In the genomic region with DNA sequence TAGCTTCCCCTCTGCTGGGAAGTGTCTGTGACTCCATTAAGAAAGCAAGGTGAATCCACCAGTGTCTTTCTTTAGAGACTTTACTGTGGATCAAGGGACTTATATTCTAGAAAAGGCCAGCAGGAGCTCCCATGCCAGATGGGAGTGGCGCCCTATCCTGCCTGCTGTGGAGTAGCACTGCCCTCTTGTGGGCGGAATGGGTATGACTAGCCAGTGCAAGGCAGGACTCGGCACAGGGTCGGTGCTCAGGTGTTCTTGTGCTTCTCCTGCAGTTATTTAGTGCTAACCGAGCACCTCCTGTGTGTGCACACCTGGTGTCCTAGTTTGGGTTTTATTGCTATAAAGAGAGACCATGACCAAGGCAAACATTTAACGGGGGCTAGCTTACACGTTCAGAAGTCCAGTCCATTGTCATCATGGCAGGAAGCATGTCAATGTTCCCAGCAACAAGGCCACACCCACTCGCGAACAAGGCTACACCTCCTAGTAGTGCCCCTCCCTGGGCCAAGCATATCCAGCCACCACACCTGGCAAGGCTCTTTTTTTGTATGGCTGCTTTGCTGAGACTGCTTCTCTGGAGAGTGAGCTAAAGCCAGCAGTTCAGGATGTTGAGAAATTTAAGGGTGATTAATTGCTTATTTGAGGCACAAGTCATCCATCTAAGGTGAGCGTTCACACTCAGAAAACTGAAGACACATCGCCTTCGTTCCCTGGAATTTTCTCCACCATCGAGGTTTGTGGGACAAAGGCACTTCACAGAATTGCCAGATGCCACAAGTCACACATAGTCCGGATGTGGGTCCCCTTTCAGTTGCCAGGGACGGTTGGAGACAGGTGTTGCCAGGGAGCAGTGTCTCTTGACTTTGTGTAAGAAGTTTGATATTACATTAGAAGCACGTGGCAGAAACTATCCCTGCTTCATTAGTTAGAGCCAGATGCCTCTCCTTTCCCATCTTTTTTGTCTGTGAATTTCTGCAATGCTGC, we compare ENCODE assay signal across 8 mouse cellular contexts. TPM values are rescaled to one million over a fixed set of nuclear protein-coding genes. Genes with fewer than 3 reads are reported as not detected.
DNase-seq lines count a peak whose midpoint lies in the region; ATAC-seq lines count a peak whose summit lies in the region.

No protein-coding gene starts in this region.

- ATAC-seq in CD4-positive, CD25-positive, alpha-beta regulatory T cell, adult 4 months, result peak; percentile 56
- no peak for ATAC-seq in heart, embryonic 15.5 days (replicated peaks; ENCODE audit: insufficient number of reproducible peaks, insufficient read depth, low FRiP score, low read depth)
- no peak for ATAC-seq in liver, embryonic 12.5 days
- peak; percentile 54; the same call in 1 of the 2 replicates for ATAC-seq in stomach, embryonic 15.5 days (ENCODE audit: insufficient read depth, low FRiP score, low read depth)

- H3K9ac ChIP-seq in heart, embryonic 15.5 days, result no peak overlapping the region
- H3K9ac ChIP-seq in liver, embryonic 12.5 days, result no peak overlapping the region
- H3K9ac ChIP-seq in stomach, embryonic 15.5 days, result no peak overlapping the region

- H3K4me1 ChIP-seq in forebrain, embryonic 10.5 days, result peaks cover 28% of the 10 kb centered on the region
- H3K4me1 ChIP-seq in heart, embryonic 15.5 days (replicated peaks), result 0 out of 2 replicates have a peak, but pooled peaks cover 7% of the 10 kb centered on the region
- peaks cover 14% of the 10 kb centered on the region for H3K4me1 ChIP-seq in liver, embryonic 12.5 days
- 0 out of 2 replicates have a peak, but pooled peaks cover 4% of the 10 kb centered on the region for H3K4me1 ChIP-seq in stomach, embryonic 15.5 days

- H3K27ac ChIP-seq in forebrain, embryonic 10.5 days, result no peak overlapping the region
- no peak overlapping the region for H3K27ac ChIP-seq in heart, embryonic 15.5 days
- H3K27ac ChIP-seq in liver, embryonic 12.5 days, result no peak overlapping the region
- no peak overlapping the region for H3K27ac ChIP-seq in stomach, embryonic 15.5 days

- peak overlapping the region; percentile 41; the same call in 1 of the 2 replicates for H3K4me2 ChIP-seq in heart, embryonic 15.5 days
- H3K4me2 ChIP-seq in liver, embryonic 12.5 days, result peak overlapping the region; percentile 16; the same call in 1 of the 2 replicates
- peak overlapping the region; percentile 45 for H3K4me2 ChIP-seq in stomach, embryonic 15.5 days

- H3K27me3 ChIP-seq in forebrain, embryonic 10.5 days (ENCODE audit: poor library complexity, severe bottlenecking), result peaks cover 20% of the 10 kb centered on the region
- 0 out of 2 replicates have a peak, but pooled peaks cover 3% of the 10 kb centered on the region for H3K27me3 ChIP-seq in heart, embryonic 15.5 days
- H3K27me3 ChIP-seq in liver, embryonic 12.5 days (replicated peaks), result no peaks in the 10 kb centered on the region
- H3K27me3 ChIP-seq in stomach, embryonic 15.5 days (replicated peaks), result no peaks in the 10 kb centered on the region

- H3K36me3 ChIP-seq in forebrain, embryonic 10.5 days (replicated peaks), result no peaks in the 10 kb centered on the region
- no peaks in the 10 kb centered on the region for H3K36me3 ChIP-seq in heart, embryonic 15.5 days
- H3K36me3 ChIP-seq in liver, embryonic 12.5 days, result no peaks in the 10 kb centered on the region
- no peaks in the 10 kb centered on the region for H3K36me3 ChIP-seq in stomach, embryonic 15.5 days

- H3K9me3 ChIP-seq in forebrain, embryonic 10.5 days, result no peaks in the 10 kb centered on the region
- no peaks in the 10 kb centered on the region for H3K9me3 ChIP-seq in heart, embryonic 15.5 days (replicated peaks)
- no peaks in the 10 kb centered on the region for H3K9me3 ChIP-seq in liver, embryonic 12.5 days (replicated peaks)
- H3K9me3 ChIP-seq in stomach, embryonic 15.5 days, result no peaks in the 10 kb centered on the region

- 38% methylated on average over 16 of the region's 16 CpGs for WGBS in forebrain, embryonic 10.5 days
- WGBS in heart, embryonic 15.5 days, result 32% methylated on average over 16 of the region's 16 CpGs
- 23% methylated on average over 16 of the region's 16 CpGs for WGBS in liver, embryonic 12.5 days (ENCODE audit: insufficient replicate concordance)
- WGBS in stomach, embryonic 15.5 days, result 27% methylated on average over 16 of the region's 16 CpGs

- no peak overlapping the region; the same call in 1 of the 2 replicates for H3K4me3 ChIP-seq in forebrain, embryonic 10.5 days
- no peak overlapping the region for H3K4me3 ChIP-seq in heart, embryonic 15.5 days
- H3K4me3 ChIP-seq in liver, embryonic 12.5 days, result no peak overlapping the region
- peak overlapping the region; percentile 13; the same call in 1 of the 2 replicates for H3K4me3 ChIP-seq in stomach, embryonic 15.5 days (replicated peaks)

- peak; percentile 64 for DNase-seq in c-Kit-positive CD71-negative TER-119-negative erythroid progenitor cells, embryonic 14.5 days (ENCODE audit: low read depth)
- peak; percentile 84 for DNase-seq in forebrain, embryonic 10.5 days (ENCODE audit: extremely low spot score, low spot score)
- peak; percentile 87 for DNase-seq in kidney, postnatal 14 days
- peak; percentile 91 for DNase-seq in neural tube, embryonic 10.5 days (ENCODE audit: extremely low spot score, low spot score)

RNA-seq across cellular contexts. Expression of a gene that starts 3.2 kb away (rescaled TPM):
- polyA plus RNA-seq in CD4-positive, CD25-positive, alpha-beta regulatory T cell, adult 4 months (2017; shearing (Covaris generic)), result not detected
- polyA plus RNA-seq in forebrain, embryonic 10.5 days (2016; fragmentation: Nextera tagmentation; extraction: Ambion mirVana), result 1.3 and 1.6 TPM in 2 replicates
- polyA plus RNA-seq in heart, embryonic 15.5 days (2015; fragmentation: Nextera tagmentation; extraction: Ambion mirVana), result 2.1 and 2.7 TPM in 2 replicates
- 0.23 and 0.33 TPM in 2 replicates for polyA plus RNA-seq in liver, embryonic 12.5 days (2016; fragmentation: Nextera tagmentation; extraction: Ambion mirVana)
- polyA plus RNA-seq in stomach, embryonic 15.5 days (2015; fragmentation: Nextera tagmentation; extraction: Ambion mirVana), result 1.2 and 1.8 TPM in 2 replicates

Comparison
In these comparisons a context has a peak if more than half of its experiments do, and no peak if none do; other contexts are left out.
1. ATAC-seq: peak in CD4-positive, CD25-positive, alpha-beta regulatory T cell, adult 4 months (single experiment) and stomach, embryonic 15.5 days (single experiment); none in heart, embryonic 15.5 days (single experiment) and liver, embryonic 12.5 days (single experiment).
2. Peak in every context shown above with its lines, with median percentiles within 50 percentile points of each other: DNase-seq and H3K4me2 ChIP-seq.